Mouse (Mus musculus): ENCODE measurements around the gene Tnfrsf12a. TPM values are rescaled to one million over a fixed set of nuclear protein-coding genes. Genes with fewer than 3 reads are reported as not detected.

Gene Tnfrsf12a
- polyA plus RNA-seq, 1 experiment from 2014 or later, result 3.8 TPM

- no peak overlapping the region for H3K27ac ChIP-seq (replicated peaks)
- H3K4me3 ChIP-seq, result no peak overlapping the region
- H3K27me3 ChIP-seq (ENCODE audit: low read depth, poor library complexity, severe bottlenecking), result peaks cover 45% of the 10 kb centered on the region
- H3K4me1 ChIP-seq, result peaks cover 5% of the 10 kb centered on the region
- no peak for DNase-seq (ENCODE audit: low spot score)
- no peaks in the 10 kb centered on the region for H3K9me3 ChIP-seq (replicated peaks)
- 80% methylated on average over 3 of the region's 3 CpGs for WGBS
- no peaks in the 10 kb centered on the region for H3K36me3 ChIP-seq
These were observed 18.8 kb downstream of the Tnfrsf12a start for GRCm38 (mm10) chr17:23658450-23658849.

- DNase-seq (ENCODE audit: low spot score), result no peak
- WGBS, result 70% methylated on average over 2 of the region's 2 CpGs
These were observed 22.9 kb downstream of the Tnfrsf12a start for GRCm38 (mm10) chr17:23654410-23654809.

GRCm38 (mm10) chr17:23654001-23654400, 23.3 kb downstream of the Tnfrsf12a start:
- H3K36me3 ChIP-seq, result no peaks in the 10 kb centered on the region
- no peaks in the 10 kb centered on the region for H3K9me3 ChIP-seq (replicated peaks)
- WGBS, result 64% methylated on average over 6 of the region's 6 CpGs
- no peak overlapping the region for H3K4me3 ChIP-seq
- peaks cover under 1% of the 10 kb centered on the region for H3K27me3 ChIP-seq (ENCODE audit: low read depth, poor library complexity, severe bottlenecking)
- DNase-seq (ENCODE audit: low spot score), result no peak
- H3K4me1 ChIP-seq, result no peaks in the 10 kb centered on the region
- no peak overlapping the region for H3K27ac ChIP-seq (replicated peaks)

More at GRCm38 (mm10) chr17:23654410-23654809, 22.9 kb downstream of the Tnfrsf12a start:
- Histone ChIP-seq H3K27ac (replicated peaks) (no peak overlapping the region), H3K9me3 (replicated peaks) (no peaks in the 10 kb centered on the region), H3K27me3 (ENCODE audit: low read depth, poor library complexity, severe bottlenecking) (peaks cover 5% of the 10 kb centered on the region), H3K4me1 (no peaks in the 10 kb centered on the region), H3K4me3 (no peak overlapping the region), H3K36me3 (no peaks in the 10 kb centered on the region)

GRCm38 (mm10) chr17:23653324-23653723, 23.9 kb downstream of the Tnfrsf12a start:
- no peaks in the 10 kb centered on the region for H3K27me3 ChIP-seq (ENCODE audit: low read depth, poor library complexity, severe bottlenecking)
- H3K36me3 ChIP-seq, result no peaks in the 10 kb centered on the region
- no peak overlapping the region for H3K27ac ChIP-seq (replicated peaks)
- H3K4me1 ChIP-seq, result no peaks in the 10 kb centered on the region
- no peak overlapping the region for H3K4me3 ChIP-seq
- 67% methylated on average over 2 of the region's 2 CpGs for WGBS
- no peak for DNase-seq (ENCODE audit: low spot score)
- no peaks in the 10 kb centered on the region for H3K9me3 ChIP-seq (replicated peaks)

GRCm38 (mm10) chr17:23651363-23651762, 25.9 kb downstream of the Tnfrsf12a start:
- Histone ChIP-seq H3K27ac (replicated peaks) (no peak overlapping the region), H3K36me3 (no peaks in the 10 kb centered on the region), H3K4me1 (no peaks in the 10 kb centered on the region), H3K27me3 (ENCODE audit: low read depth, poor library complexity, severe bottlenecking) (peaks cover 10% of the 10 kb centered on the region), H3K9me3 (replicated peaks) (no peaks in the 10 kb centered on the region), H3K4me3 (no peak overlapping the region)
- WGBS, result 80% methylated on average over 6 of the region's 6 CpGs
- DNase-seq (ENCODE audit: low spot score), result no peak

GRCm38 (mm10) chr17:23645894-23646293, 31.4 kb downstream of the Tnfrsf12a start:
- 26% methylated on average over 10 of the region's 10 CpGs for WGBS
- DNase-seq (ENCODE audit: low spot score), result no peak
- H3K27ac ChIP-seq (replicated peaks), result no peak overlapping the region
- H3K9me3 ChIP-seq (replicated peaks), result peaks cover 8% of the 10 kb centered on the region; the same call in 1 of the 2 replicates
- H3K36me3 ChIP-seq, result no peaks in the 10 kb centered on the region
- H3K27me3 ChIP-seq (ENCODE audit: low read depth, poor library complexity, severe bottlenecking), result peaks cover 44% of the 10 kb centered on the region
- H3K4me1 ChIP-seq, result peaks cover 12% of the 10 kb centered on the region
- no peak overlapping the region for H3K4me3 ChIP-seq

- DNase-seq (ENCODE audit: low spot score), result peak; percentile 51
- WGBS, result under 1% methylated on average over 58 of the region's 58 CpGs
- Histone ChIP-seq H3K4me1 (peaks cover 12% of the 10 kb centered on the region), H3K27me3 (ENCODE audit: low read depth, poor library complexity, severe bottlenecking) (peaks cover 44% of the 10 kb centered on the region), H3K27ac (replicated peaks) (peak within 1 kb of the TSS; percentile 64), H3K36me3 (no peaks in the 10 kb centered on the region), H3K9me3 (replicated peaks) (peaks cover 8% of the 10 kb centered on the region; the same call in 1 of the 2 replicates), H3K4me3 (peak within 1 kb of the TSS; percentile 55)
These were observed 32.4 kb downstream of the Tnfrsf12a start, which contains the start of gene Mmp25 for GRCm38 (mm10) chr17:23644613-23645495. Gene Mmp25, minus strand, starts transcription at chr17:23645277.

GRCm38 (mm10) chr17:23631241-23631640, 46.0 kb downstream of the Tnfrsf12a start:
- H3K36me3 ChIP-seq, result no peaks in the 10 kb centered on the region
- no peaks in the 10 kb centered on the region for H3K9me3 ChIP-seq (replicated peaks)
- no peak overlapping the region for H3K4me3 ChIP-seq
- H3K27me3 ChIP-seq (ENCODE audit: low read depth, poor library complexity, severe bottlenecking), result peaks cover 11% of the 10 kb centered on the region
- peaks cover 13% of the 10 kb centered on the region for H3K4me1 ChIP-seq
- no peak for DNase-seq (ENCODE audit: low spot score)
- H3K27ac ChIP-seq (replicated peaks), result no peak overlapping the region
- WGBS, result 82% methylated on average over 8 of the region's 8 CpGs

- DNase-seq (ENCODE audit: low spot score), result peak; percentile 77
- Histone ChIP-seq H3K36me3 (no peaks in the 10 kb centered on the region), H3K9me3 (replicated peaks) (no peaks in the 10 kb centered on the region), H3K4me1 (peaks cover 13% of the 10 kb centered on the region), H3K27me3 (ENCODE audit: low read depth, poor library complexity, severe bottlenecking) (peaks cover 11% of the 10 kb centered on the region), H3K27ac (replicated peaks) (no peak overlapping the region; the same call in 1 of the 2 replicates), H3K4me3 (peak overlapping the region; percentile 40)
- 15% methylated on average over 22 of the region's 22 CpGs for WGBS
These were observed 46.9 kb downstream of the Tnfrsf12a start for GRCm38 (mm10) chr17:23630195-23631020.

- peaks cover 11% of the 10 kb centered on the region for H3K27me3 ChIP-seq (ENCODE audit: low read depth, poor library complexity, severe bottlenecking)
- WGBS, result 41% methylated on average over 7 of the region's 7 CpGs
- no peak for DNase-seq (ENCODE audit: low spot score)
- no peak overlapping the region for H3K4me3 ChIP-seq
- peaks cover 13% of the 10 kb centered on the region for H3K4me1 ChIP-seq
- no peaks in the 10 kb centered on the region for H3K36me3 ChIP-seq
- H3K27ac ChIP-seq (replicated peaks), result no peak overlapping the region
- no peaks in the 10 kb centered on the region for H3K9me3 ChIP-seq (replicated peaks)
These were observed 49.5 kb downstream of the Tnfrsf12a start for GRCm38 (mm10) chr17:23627813-23628212.
